Mouse (Mus musculus) heart, adult 2 months (tissue): ENCODE measurements around the gene Asic2. TPM values are rescaled to one million over a fixed set of nuclear protein-coding genes. Genes with fewer than 3 reads are reported as not detected.

ENCODE experiments used
- DNase-seq, 2 experiments: peaks; one replicate each; pipeline ENCODE4 v3.0.0; 2021
- H3K27ac ChIP-seq: fragments of 200-600 bp; 2 replicates; pipeline ENCODE4 v1.8.1; 2022
- H3K27me3 ChIP-seq: fragments of 200-500 bp; 2 replicates; pipeline ENCODE4 v1.6.1; 2012; ENCODE audit warnings: mild to moderate bottlenecking, low read length, inconsistent platforms, mixed read lengths; ENCODE audit not compliant: control insufficient read depth, insufficient read depth
- H3K36me3 ChIP-seq: fragments of 200-500 bp; 2 replicates; pipeline ENCODE4 v1.6.1; 2012; ENCODE audit warnings: low read length, inconsistent platforms; ENCODE audit not compliant: control insufficient read depth, insufficient read depth
- H3K4me1 ChIP-seq: fragments of 200-500 bp; 2 replicates; pipeline ENCODE4 v1.6.1; 2011; ENCODE audit warnings: low read length; ENCODE audit not compliant: control insufficient read depth, insufficient read depth
- H3K4me3 ChIP-seq: fragments of 200-600 bp; 2 replicates; pipeline ENCODE4 v1.8.1; 2022
- H3K79me2 ChIP-seq: fragments of 200-500 bp; replicated peaks from 2 replicates; pipeline ENCODE4 v1.6.1; 2012; ENCODE audit warnings: mild to moderate bottlenecking, inconsistent platforms, low read length, moderate library complexity, mixed read lengths; ENCODE audit not compliant: control insufficient read depth, insufficient read depth
- H3K9ac ChIP-seq: fragments of 200-500 bp; 2 replicates; pipeline ENCODE4 v1.6.1; 2012; ENCODE audit warnings: low read depth, mild to moderate bottlenecking, control low read depth, inconsistent platforms, low read length, mixed read lengths
- CTCF ChIP-seq: fragments of 200-600 bp; IDR thresholded peaks from 2 replicates; pipeline ENCODE4 v1.8.1; 2022; ENCODE audit warnings: antibody characterized with exemption, mild to moderate bottlenecking, moderate library complexity
- EP300 ChIP-seq: fragments of 200-500 bp; IDR thresholded peaks from 2 replicates; pipeline ENCODE4 v1.6.1; 2011; ENCODE audit warnings: low read depth, low read length, control low read depth; ENCODE audit not compliant: insufficient read depth
- POLR2A ChIP-seq: fragments of 200-500 bp; IDR thresholded peaks from 2 replicates; pipeline ENCODE4 v1.6.1; 2011; ENCODE audit warnings: mild to moderate bottlenecking, low read depth, low read length, control low read depth; ENCODE audit not compliant: insufficient read depth
- WGBS: fragments of 180-500 bp; shearing (Covaris S2); methylation state at CpG from one replicate; pipeline ENCODE4 v1.1.7; 2018; 5-methylcytosine and 5-hydroxymethylcytosine counted together
- intact Hi-C: fragments of 180-260 bp; cut with DNase I; formaldehyde crosslinking; loops from one replicate; pipeline ENCODE4 v1.15.1; 2025
- polyA plus RNA-seq: library from polyadenylated mRNA; depleted of rRNA; stranded (reverse); fragments of >200 nt; gene quantifications from 2 replicates; pipeline ENCODE4 v1.2.3, GENCODE M21; 2012; rRNA removed
- total RNA-seq, 2 experiments: library from RNA; stranded (reverse); gene quantifications; 2 replicates each; pipeline ENCODE4 v1.2.3; 2021

Asic2 gene
- total and polyA plus RNA-seq, 3 experiments = not detected

- no peaks in the 10 kb centered on the region for H3K79me2 ChIP-seq
- DNase-seq = no peak
- H3K4me3 ChIP-seq = no peak overlapping the region
- TF ChIP-seq CTCF (peak; percentile 33), EP300 (no peak)
- no peaks in the 10 kb centered on the region for H3K36me3 ChIP-seq
- no peak overlapping the region for H3K9ac ChIP-seq
- WGBS = 79% methylated on average over 1 of the region's 1 CpGs
- intact Hi-C loops = no loop called here
- H3K27me3 ChIP-seq = no peaks in the 10 kb centered on the region; the same call in 1 of the 2 replicates
- H3K27ac ChIP-seq = no peak overlapping the region
- no peaks in the 10 kb centered on the region for H3K4me1 ChIP-seq
Measured at GRCm38 (mm10) chr11:80838724-80839123, 1129.5 kb downstream of the Asic2 start.

GRCm38 (mm10) chr11:80835841-80836240 is 1132.4 kb downstream of the Asic2 start:
- H3K27me3 ChIP-seq = no peaks in the 10 kb centered on the region
- H3K79me2 ChIP-seq = no peaks in the 10 kb centered on the region
- no peak overlapping the region for H3K27ac ChIP-seq
- intact Hi-C loops = no loop called here
- no peaks in the 10 kb centered on the region for H3K4me1 ChIP-seq
- H3K36me3 ChIP-seq = no peaks in the 10 kb centered on the region
- no peak overlapping the region for H3K9ac ChIP-seq
- 71% methylated on average over 4 of the region's 4 CpGs for WGBS
- TF ChIP-seq EP300 = no peak
- no peak for TF ChIP-seq CTCF
- TF ChIP-seq POLR2A = no peak
- DNase-seq = no peak
- no peak overlapping the region for H3K4me3 ChIP-seq

GRCm38 (mm10) chr11:80835395-80835794 is 1132.9 kb downstream of the Asic2 start:
- H3K4me1 ChIP-seq = no peaks in the 10 kb centered on the region
- TF ChIP-seq POLR2A (no peak), CTCF (no peak), EP300 (no peak)
- 78% methylated on average over 2 of the region's 2 CpGs for WGBS
- no peaks in the 10 kb centered on the region for H3K36me3 ChIP-seq
- no peak overlapping the region for H3K4me3 ChIP-seq
- H3K9ac ChIP-seq = no peak overlapping the region
- no peak overlapping the region for H3K27ac ChIP-seq
- H3K79me2 ChIP-seq = no peaks in the 10 kb centered on the region
- intact Hi-C loops = no loop called here
- DNase-seq = no peak
- H3K27me3 ChIP-seq = no peaks in the 10 kb centered on the region

Other genes with a start within 250 kb of the Asic2 start
- under 1 TPM; 0.08 to 0.11 TPM for gene 5530401A14Rik, start 107.8 kb downstream of the Asic2 start, total RNA-seq
- not detected in 2 replicates for gene 5530401A14Rik, start 107.8 kb downstream of the Asic2 start, polyA plus RNA-seq
- gene Ccl2, start 67.1 kb upstream of the Asic2 start, total RNA-seq = 1 to 10 TPM; 1.1 to 1.6 TPM
- 4.6 and 5.5 TPM in 2 replicates for gene Ccl2, start 67.1 kb upstream of the Asic2 start, polyA plus RNA-seq
- gene Gm17268, start 70.1 kb upstream of the Asic2 start, total RNA-seq = not detected
- gene Gm17268, start 70.1 kb upstream of the Asic2 start, polyA plus RNA-seq = not detected in 2 replicates
- 1 to 10 TPM in 1 of 2 experiments, under 1 TPM in 1; 0.68 to 1.7 TPM for gene Ccl7, start 77.3 kb upstream of the Asic2 start, total RNA-seq
- 1.1 and 1.4 TPM in 2 replicates for gene Ccl7, start 77.3 kb upstream of the Asic2 start, polyA plus RNA-seq
- 1 to 10 TPM; 1.7 to 3.6 TPM for gene Ccl11, start 89.4 kb upstream of the Asic2 start, total RNA-seq
- gene Ccl11, start 89.4 kb upstream of the Asic2 start, polyA plus RNA-seq = 3.1 and 5.9 TPM in 2 replicates
- gene Ccl12, start 133.4 kb upstream of the Asic2 start, total RNA-seq = 1 to 10 TPM in 1 of 2 experiments, not detected in 1; 1.9 TPM
- gene Ccl12, start 133.4 kb upstream of the Asic2 start, polyA plus RNA-seq = 1.7 and 1.8 TPM in 2 replicates
- 1 to 10 TPM in 1 of 2 experiments, under 1 TPM in 1; 0.82 to 1.3 TPM for gene Ccl8, start 146.7 kb upstream of the Asic2 start, total RNA-seq
- 1.6 and 1.9 TPM in 2 replicates for gene Ccl8, start 146.7 kb upstream of the Asic2 start, polyA plus RNA-seq